Comparison of ENCODE assay signal across 9 mouse cellular contexts in genomic region chr10:81427327-81427726, GRCm38 (mm10). TPM values are rescaled to one million over a fixed set of nuclear protein-coding genes. Genes with fewer than 3 reads are reported as not detected.
DNase-seq lines count a peak whose midpoint lies in the region; ATAC-seq and TF ChIP-seq lines count a peak whose summit lies in the region.
"Had no signal": no experiment of that assay in that cellular context is flagged by ENCODE, and none has a peak within 500 bp of the region (broad histone marks: within the 10 kb centered on the region; RNA-seq: fewer than 3 reads in every experiment).

No protein-coding gene starts in this region.

- no peaks in the 10 kb centered on the region for H3K36me3 ChIP-seq in kidney, adult 2 months (ENCODE audit: control insufficient read depth, insufficient read depth, low read length)
- H3K36me3 ChIP-seq in E14TG2a.4 (ENCODE audit: insufficient read depth, low read length), result no peaks in the 10 kb centered on the region
- no peaks in the 10 kb centered on the region for H3K36me3 ChIP-seq in embryonic facial prominence, embryonic 14.5 days (ENCODE audit: control insufficient read depth, insufficient read depth, low read length)
- H3K36me3 ChIP-seq in limb, embryonic 14.5 days (ENCODE audit: control insufficient read depth, insufficient read depth, low read length), result no peaks in the 10 kb centered on the region
- no peaks in the 10 kb centered on the region for H3K36me3 ChIP-seq in stomach, postnatal 0 days (ENCODE audit: control insufficient read depth, insufficient read depth, low read length)

- H3K27me3 ChIP-seq in kidney, adult 2 months (replicated peaks; ENCODE audit: control insufficient read depth, insufficient read depth, low read length), result no peaks in the 10 kb centered on the region
- H3K27me3 ChIP-seq in E14TG2a.4 (ENCODE audit: insufficient read depth, low read length), result peaks cover 58% of the 10 kb centered on the region
- peaks cover 6% of the 10 kb centered on the region for H3K27me3 ChIP-seq in embryonic facial prominence, embryonic 14.5 days (replicated peaks; ENCODE audit: control insufficient read depth, insufficient read depth, low read length)
- H3K27me3 ChIP-seq in limb, embryonic 14.5 days (ENCODE audit: control insufficient read depth, insufficient read depth, low read length), result 0 out of 2 replicates have a peak, but pooled peaks cover 4% of the 10 kb centered on the region
- no peaks in the 10 kb centered on the region for H3K27me3 ChIP-seq in stomach, postnatal 0 days (ENCODE audit: control insufficient read depth, insufficient read depth, low read length)

- H3K4me2 ChIP-seq in embryonic facial prominence, embryonic 14.5 days (ENCODE audit: low read depth, low read length), result peak overlapping the region; percentile 71
- peak overlapping the region; percentile 71 for H3K4me2 ChIP-seq in limb, embryonic 14.5 days (replicated peaks; ENCODE audit: low read depth, low read length, severe bottlenecking)
- peak overlapping the region; percentile 77 for H3K4me2 ChIP-seq in stomach, postnatal 0 days (replicated peaks; ENCODE audit: low read depth)

- TF ChIP-seq CTCF in kidney, adult 2 months (conservative IDR thresholded peaks at IDR 0.05; ENCODE audit: insufficient read depth, insufficient read length, low read depth, low read length), result no peak
- no peak for TF ChIP-seq CTCF in E14TG2a.4 (conservative IDR thresholded peaks at IDR 0.05; ENCODE audit: low read length)
- no peak for TF ChIP-seq CTCF in stomach, postnatal 0 days (IDR thresholded peaks at IDR 0.05; ENCODE audit: low read depth)

- TF ChIP-seq EP300 in stomach, postnatal 0 days (optimal IDR thresholded peaks at IDR 0.05), result no peak

- H3K9me3 ChIP-seq in E14TG2a.4 (ENCODE audit: low read length), result no peaks in the 10 kb centered on the region
- no peaks in the 10 kb centered on the region for H3K9me3 ChIP-seq in embryonic facial prominence, embryonic 14.5 days (ENCODE audit: control insufficient read depth, low read length)
- H3K9me3 ChIP-seq in limb, embryonic 14.5 days (ENCODE audit: control insufficient read depth, low read length), result no peaks in the 10 kb centered on the region
- H3K9me3 ChIP-seq in stomach, postnatal 0 days (ENCODE audit: control insufficient read depth, low read length), result no peaks in the 10 kb centered on the region

- H3K9ac ChIP-seq in embryonic facial prominence, embryonic 14.5 days (ENCODE audit: low read depth, low read length), result peak overlapping the region; percentile 85
- H3K9ac ChIP-seq in limb, embryonic 14.5 days (ENCODE audit: low read depth, low read length, severe bottlenecking), result peak overlapping the region; percentile 77
- peak overlapping the region; percentile 72 for H3K9ac ChIP-seq in stomach, postnatal 0 days (ENCODE audit: low read length)

- peaks cover 36% of the 10 kb centered on the region for H3K4me1 ChIP-seq in kidney, adult 2 months (ENCODE audit: control insufficient read depth, insufficient read depth, low read length)
- peaks cover 72% of the 10 kb centered on the region for H3K4me1 ChIP-seq in E14TG2a.4 (replicated peaks; ENCODE audit: low read depth, low read length)
- H3K4me1 ChIP-seq in embryonic facial prominence, embryonic 14.5 days (ENCODE audit: control insufficient read depth, insufficient read depth, low read length), result peaks cover 36% of the 10 kb centered on the region
- H3K4me1 ChIP-seq in limb, embryonic 14.5 days (ENCODE audit: control insufficient read depth, insufficient read depth, low read length), result peaks cover 34% of the 10 kb centered on the region
- peaks cover 8% of the 10 kb centered on the region; the same call in 1 of the 2 replicates for H3K4me1 ChIP-seq in stomach, postnatal 0 days (replicated peaks; ENCODE audit: control insufficient read depth, insufficient read depth)

- DNase-seq in kidney, adult 2 months, result no peak
- DNase-seq in kidney, adult 18-20 months, result no peak
- no peak for DNase-seq in embryonic facial prominence, embryonic 14.5 days (ENCODE audit: low spot score)
- no peak for DNase-seq in limb, embryonic 14.5 days (ENCODE audit: low spot score)
- DNase-seq in stomach, postnatal 0 days (ENCODE audit: low spot score), result no peak
- DNase-seq in right cerebral cortex, adult 18-20 months, result no peak
- no peak for DNase-seq in thymus, postnatal 25 days

- TF ChIP-seq POLR2A in kidney, adult 2 months (IDR thresholded peaks at IDR 0.05; ENCODE audit: low read depth, low read length), result no peak
- TF ChIP-seq POLR2A in limb, embryonic 14.5 days (IDR thresholded peaks at IDR 0.05; ENCODE audit: borderline replicate concordance, extremely low read depth, insufficient read depth, insufficient read length), result no peak

- peak overlapping the region; percentile 85 for H3K4me3 ChIP-seq in kidney, adult 2 months (ENCODE audit: insufficient read depth, low read depth, low read length)
- peak overlapping the region; percentile 76 for H3K4me3 ChIP-seq in E14TG2a.4 (replicated peaks; ENCODE audit: low read length)
- H3K4me3 ChIP-seq in embryonic facial prominence, embryonic 14.5 days (ENCODE audit: low read depth, low read length), result peak overlapping the region; percentile 73
- peak overlapping the region; percentile 73 for H3K4me3 ChIP-seq in limb, embryonic 14.5 days (replicated peaks; ENCODE audit: low read length)
- peak overlapping the region; percentile 62 for H3K4me3 ChIP-seq in stomach, postnatal 0 days (ENCODE audit: low read depth, low read length)

- WGBS in kidney, adult 2 months, result 42% methylated on average over 3 of the region's 3 CpGs
- WGBS in embryonic facial prominence, embryonic 14.5 days, result 31% methylated on average over 3 of the region's 3 CpGs
- WGBS in limb, embryonic 14.5 days, result 33% methylated on average over 3 of the region's 3 CpGs
- 35% methylated on average over 3 of the region's 3 CpGs for WGBS in stomach, postnatal 0 days

- ATAC-seq in embryonic facial prominence, embryonic 14.5 days (ENCODE audit: low read depth), result no peak
- no peak for ATAC-seq in limb, embryonic 14.5 days (ENCODE audit: low FRiP score, low read depth)
- no peak for ATAC-seq in stomach, postnatal 0 days (ENCODE audit: low FRiP score, low TSS enrichment)

- H3K27ac ChIP-seq in kidney, adult 2 months (ENCODE audit: insufficient read depth, low read depth, low read length), result peak overlapping the region; percentile 69
- no peak overlapping the region; the same call in 1 of the 2 replicates for H3K27ac ChIP-seq in embryonic facial prominence, embryonic 14.5 days (replicated peaks; ENCODE audit: low read depth, low read length)
- no peak overlapping the region for H3K27ac ChIP-seq in limb, embryonic 14.5 days (replicated peaks; ENCODE audit: low read depth, low read length)
- no peak overlapping the region for H3K27ac ChIP-seq in stomach, postnatal 0 days (replicated peaks)

RNA-seq across cellular contexts. Expression of gene Nfic, which starts 28.1 kb away (rescaled TPM):
- 64.7 and 82.5 TPM in 2 replicates for polyA plus RNA-seq in kidney, adult 2 months (2012; rRNA removed)
- polyA plus RNA-seq in embryonic facial prominence, embryonic 14.5 days (2014; fragmentation: Nextera tagmentation; extraction: Ambion mirVana), result 100.0 and 103 TPM in 2 replicates
- polyA plus RNA-seq in limb, embryonic 14.5 days (2012; rRNA removed), result 38.1 and 56.4 TPM in 2 replicates
- polyA plus RNA-seq in limb, embryonic 14.5 days (2014; fragmentation: Nextera tagmentation; extraction: Ambion mirVana), result 97.3 and 98.9 TPM in 2 replicates
- 40.4 and 42.4 TPM in 2 replicates for polyA plus RNA-seq in stomach, postnatal 0 days (2015; fragmentation: Nextera tagmentation; extraction: Ambion mirVana)

RNA-seq across cellular contexts. Expression of gene Smim24, which starts 34.5 kb away (rescaled TPM):
- polyA plus RNA-seq in kidney, adult 2 months (2012; rRNA removed), result 693 and 694 TPM in 2 replicates
- polyA plus RNA-seq in embryonic facial prominence, embryonic 14.5 days (2014; fragmentation: Nextera tagmentation; extraction: Ambion mirVana), result 3.9 and 4.1 TPM in 2 replicates
- 7.5 and 7.8 TPM in 2 replicates for polyA plus RNA-seq in limb, embryonic 14.5 days (2012; rRNA removed)
- 4.3 and 4.6 TPM in 2 replicates for polyA plus RNA-seq in limb, embryonic 14.5 days (2014; fragmentation: Nextera tagmentation; extraction: Ambion mirVana)
- 205 and 239 TPM in 2 replicates for polyA plus RNA-seq in stomach, postnatal 0 days (2015; fragmentation: Nextera tagmentation; extraction: Ambion mirVana)

RNA-seq across cellular contexts. Expression of gene Gm48552, which starts 38.5 kb away (rescaled TPM):
- polyA plus RNA-seq in kidney, adult 2 months (2012; rRNA removed), result 1.0 and 2.8 TPM in 2 replicates
- 0.77 and 0.88 TPM in 2 replicates for polyA plus RNA-seq in embryonic facial prominence, embryonic 14.5 days (2014; fragmentation: Nextera tagmentation; extraction: Ambion mirVana)
- 6.8 and 9.5 TPM in 2 replicates for polyA plus RNA-seq in limb, embryonic 14.5 days (2012; rRNA removed)
- polyA plus RNA-seq in limb, embryonic 14.5 days (2014; fragmentation: Nextera tagmentation; extraction: Ambion mirVana), result 0.99 and 1.2 TPM in 2 replicates
- 0.29 and 0.36 TPM in 2 replicates for polyA plus RNA-seq in stomach, postnatal 0 days (2015; fragmentation: Nextera tagmentation; extraction: Ambion mirVana)
- polyA plus RNA-seq: testis, adult 2 months had no signal

RNA-seq across cellular contexts. Expression of gene Gm48551, which starts 43.1 kb away (rescaled TPM):
- 2.1 and 2.3 TPM in 2 replicates for polyA plus RNA-seq in kidney, adult 2 months (2012; rRNA removed)
- polyA plus RNA-seq in embryonic facial prominence, embryonic 14.5 days (2014; fragmentation: Nextera tagmentation; extraction: Ambion mirVana), result 2.4 and 2.6 TPM in 2 replicates
- 4.3 and 5.0 TPM in 2 replicates for polyA plus RNA-seq in limb, embryonic 14.5 days (2012; rRNA removed)
- 1.1 and 2.9 TPM in 2 replicates for polyA plus RNA-seq in limb, embryonic 14.5 days (2014; fragmentation: Nextera tagmentation; extraction: Ambion mirVana)
- polyA plus RNA-seq in stomach, postnatal 0 days (2015; fragmentation: Nextera tagmentation; extraction: Ambion mirVana), result 1.1 and 1.4 TPM in 2 replicates

RNA-seq across cellular contexts. Expression of gene Dohh, which starts 43.1 kb away (rescaled TPM):
- polyA plus RNA-seq in kidney, adult 2 months (2012; rRNA removed), result 60.6 and 79.8 TPM in 2 replicates
- polyA plus RNA-seq in embryonic facial prominence, embryonic 14.5 days (2014; fragmentation: Nextera tagmentation; extraction: Ambion mirVana), result 61.4 and 67.1 TPM in 2 replicates
- polyA plus RNA-seq in limb, embryonic 14.5 days (2012; rRNA removed), result 54.3 and 66.7 TPM in 2 replicates
- polyA plus RNA-seq in limb, embryonic 14.5 days (2014; fragmentation: Nextera tagmentation; extraction: Ambion mirVana), result 60.0 and 63.7 TPM in 2 replicates
- 59.4 and 63.0 TPM in 2 replicates for polyA plus RNA-seq in stomach, postnatal 0 days (2015; fragmentation: Nextera tagmentation; extraction: Ambion mirVana)

Comparison
In these comparisons a context has a peak if more than half of its experiments do, and no peak if none do; other contexts are left out.
1. RNA of gene Smim24, which starts 34.5 kb away (polyA plus RNA-seq): 693 to 694 TPM in kidney, adult 2 months and 205 to 239 TPM in stomach, postnatal 0 days; 4.3 to 7.8 TPM in limb, embryonic 14.5 days and 3.9 to 4.1 TPM in embryonic facial prominence, embryonic 14.5 days; every median in the first group is over 10 times any median in the second.
2. Peak in every context shown above with its lines, with median percentiles within 50 percentile points of each other: H3K4me3 ChIP-seq, H3K4me2 ChIP-seq and H3K9ac ChIP-seq.